13 mouse cellular contexts compared by ENCODE assay signal in genomic region chr11:109673741-109674140, GRCm38 (mm10). TPM values are rescaled to one million over a fixed set of nuclear protein-coding genes. Genes with fewer than 3 reads are reported as not detected.
"Had no signal": no experiment of that assay in that cellular context is flagged by ENCODE, and none has a peak within 500 bp of the region (broad histone marks: within the 10 kb centered on the region; RNA-seq: fewer than 3 reads in every experiment).

No protein-coding gene starts in this region.

- ATAC-seq: liver, embryonic 12.5 days had no signal

- DNase-seq: kidney, postnatal 10 days; layer of hippocampus, adult 9-11 months; liver; lung, adult 2 months; lung, postnatal 14 days; lung, postnatal 4 days; midbrain, embryonic 14.5 days; right cerebral cortex, adult 18-20 months; right cerebral cortex, postnatal 14 days; right cerebral cortex, postnatal 4 days; thymus, postnatal 25 days had no signal

RNA-seq across cellular contexts. Expression of gene Fam20a, which starts 48.3 kb away (rescaled TPM):
- total RNA-seq: megakaryocyte progenitor cell, adult 5-6 weeks had no signal
